Mouse (Mus musculus): ENCODE data around the gene Ncapd3.

The Ncapd3 gene

GRCm38 (mm10) chr9:27123947-27124346 is 94.0 kb downstream of the Ncapd3 start:
- DNase-seq (ENCODE audit: low read depth, low spot score) = no peak

GRCm38 (mm10) chr9:27125450-27125849 is 95.5 kb downstream of the Ncapd3 start:
- no peak for DNase-seq (ENCODE audit: low read depth, low spot score)

GRCm38 (mm10) chr9:27126543-27126942 is 96.6 kb downstream of the Ncapd3 start:
- DNase-seq (ENCODE audit: low read depth, low spot score) = no peak

DNA sequence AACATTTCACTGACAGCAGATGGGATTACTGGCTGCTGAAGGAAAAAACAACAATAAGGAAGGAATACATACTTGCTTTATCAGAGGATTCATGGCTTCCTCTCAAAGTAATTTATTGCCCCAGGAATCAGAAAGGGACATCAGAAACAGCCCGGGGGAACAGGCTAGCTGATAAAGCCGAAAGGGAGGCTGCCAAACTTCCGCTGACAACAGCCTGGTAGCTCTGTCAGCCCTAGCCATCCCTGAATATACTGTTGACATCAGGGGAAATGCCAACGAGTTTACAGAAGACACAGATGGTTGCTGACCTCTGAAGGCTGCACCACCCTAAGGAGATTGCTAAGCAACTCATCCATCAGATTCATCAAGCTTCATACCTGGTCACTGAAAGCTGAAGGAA is 98.7 kb downstream of the Ncapd3 start:
- no peak for DNase-seq (ENCODE audit: low read depth, low spot score)

DNA sequence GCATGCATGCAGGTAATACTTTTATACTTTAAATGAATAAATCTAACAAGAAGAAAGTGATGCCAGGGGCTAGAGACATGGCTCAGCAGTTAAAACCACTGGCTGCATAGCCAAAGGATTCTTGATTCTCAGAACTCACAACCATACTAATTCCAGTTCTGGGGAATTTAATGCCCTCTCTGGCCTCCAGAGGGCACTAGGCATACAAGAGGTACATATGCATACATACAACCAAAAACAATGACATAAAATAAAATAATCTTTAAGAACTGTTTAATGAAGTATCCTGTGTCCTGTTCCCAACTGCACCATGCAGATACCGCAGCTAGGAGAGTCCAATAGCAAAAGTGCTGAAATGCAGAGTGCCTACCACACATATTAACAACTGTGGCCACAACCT is 104.4 kb downstream of the Ncapd3 start:
- no peak for DNase-seq (ENCODE audit: low read depth, low spot score)

- DNase-seq (ENCODE audit: low read depth, low spot score) = no peak
These were observed 105.4 kb downstream of the Ncapd3 start for GRCm38 (mm10) chr9:27135372-27135771.

- DNase-seq (ENCODE audit: low read depth, low spot score) = no peak
These were observed 106.7 kb downstream of the Ncapd3 start for GRCm38 (mm10) chr9:27136651-27137050.

- no peak for DNase-seq (ENCODE audit: low read depth, low spot score)
These were observed 110.6 kb downstream of the Ncapd3 start for GRCm38 (mm10) chr9:27140432-27141065.

GRCm38 (mm10) chr9:27144271-27144840 is 114.4 kb downstream of the Ncapd3 start:
- no peak for DNase-seq (ENCODE audit: low read depth, low spot score)

Measured in mesoderm, embryonic 11.5 days (tissue).